Mouse (Mus musculus) hindbrain, embryonic 12.5 days (tissue): Measurements from ENCODE around the gene Olfr1218. TPM values are rescaled to one million over a fixed set of nuclear protein-coding genes. Genes with fewer than 3 reads are reported as not detected.
"Not testable (repeated sequence)": the region's sequence is repeated elsewhere in the genome, so short reads cannot be mapped to it uniquely, and the experiment has no call there.

Experiments used
- ATAC-seq: fragments of 200-750 bp; cut with Nextera tagmentation; 2 replicates; pipeline ENCODE4 v1.8.0; 2017; ENCODE audit warnings: moderate TSS enrichment; ENCODE audit not compliant: low FRiP score
- H3K27ac ChIP-seq: fragments of 300-500 bp; sonication (generic); 2 replicates; pipeline ENCODE4 v1.5.1; 2016; ENCODE audit warnings: mild to moderate bottlenecking
- H3K27me3 ChIP-seq: fragments of 300-500 bp; sonication (generic); 2 replicates; pipeline ENCODE4 v1.6.1; 2016; ENCODE audit warnings: mild to moderate bottlenecking
- H3K36me3 ChIP-seq: fragments of 300-500 bp; sonication (generic); 2 replicates; pipeline ENCODE4 v1.6.1; 2016; ENCODE audit warnings: mild to moderate bottlenecking
- H3K4me1 ChIP-seq: fragments of 300-500 bp; sonication (generic); 2 replicates; pipeline ENCODE4 v1.6.1; 2016
- H3K4me2 ChIP-seq: fragments of 300-500 bp; sonication (generic); replicated peaks from 2 replicates; pipeline ENCODE4 v1.6.1; 2016; ENCODE audit warnings: mild to moderate bottlenecking
- H3K4me3 ChIP-seq: fragments of 300-500 bp; sonication (generic); 2 replicates; pipeline ENCODE4 v1.5.1; 2016; ENCODE audit warnings: mild to moderate bottlenecking
- H3K9ac ChIP-seq: fragments of 300-500 bp; sonication (generic); 2 replicates; pipeline ENCODE4 v1.6.1; 2016; ENCODE audit warnings: mild to moderate bottlenecking, moderate library complexity
- H3K9me3 ChIP-seq: fragments of 300-500 bp; sonication (generic); replicated peaks from 2 replicates; pipeline ENCODE4 v1.6.1; 2016; ENCODE audit warnings: mild to moderate bottlenecking
- WGBS: fragments of 180-500 bp; shearing (Covaris S2); methylation state at CpG from one replicate; pipeline ENCODE4 v1.1.7; 2016; 5-methylcytosine and 5-hydroxymethylcytosine counted together
- polyA plus RNA-seq: library from polyadenylated mRNA; unstranded; fragments of >200 nt; fragmentation: Nextera tagmentation; extraction: Ambion mirVana; gene quantifications from 2 replicates; pipeline ENCODE4 v1.2.1, GENCODE M21; 2016

Gene Olfr1218
- polyA plus RNA-seq, result not detected in 2 replicates

DNA sequence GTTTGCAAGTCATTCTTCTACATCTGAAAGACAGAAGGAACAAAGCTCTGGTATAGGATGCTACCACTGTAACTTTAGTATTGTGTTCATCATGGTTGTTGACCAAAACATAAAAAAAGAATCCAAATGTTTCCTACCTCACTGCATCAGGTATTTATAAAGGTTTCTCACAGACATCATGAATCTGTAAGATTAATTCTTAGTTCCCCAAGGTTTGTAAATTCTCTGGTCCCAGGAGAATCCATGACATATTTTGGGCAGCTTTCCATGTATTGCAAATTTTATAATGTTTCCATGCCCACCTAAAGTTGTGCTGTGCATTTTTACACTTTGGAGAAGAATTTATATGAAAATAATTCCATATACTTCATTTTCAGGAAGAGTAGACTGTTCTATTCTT lies at the start of gene Olfr1218:
Gene Olfr1218 (minus strand): TSS at position 101 of the 400 bp plus-strand sequence.
- Histone ChIP-seq H3K27me3 (no peaks in the 10 kb centered on the region), H3K4me2 (no peak within 1 kb of the TSS), H3K4me1 (no peaks in the 10 kb centered on the region), H3K9ac (no peak within 1 kb of the TSS), H3K36me3 (no peaks in the 10 kb centered on the region), H3K4me3 (no peak within 1 kb of the TSS), H3K27ac (no peak within 1 kb of the TSS), H3K9me3 (no peaks in the 10 kb centered on the region)
- no peak for ATAC-seq

- no peaks in the 10 kb centered on the region for H3K4me1 ChIP-seq
- no peaks in the 10 kb centered on the region for H3K36me3 ChIP-seq
- no peak within 1 kb of the TSS for H3K4me3 ChIP-seq
- no peak within 1 kb of the TSS for H3K9ac ChIP-seq
- H3K27me3 ChIP-seq, result no peaks in the 10 kb centered on the region
- no peak for ATAC-seq
- no peak within 1 kb of the TSS for H3K27ac ChIP-seq
- 71% methylated on average over 3 of the region's 3 CpGs for WGBS
- H3K9me3 ChIP-seq, result no peaks in the 10 kb centered on the region
- H3K4me2 ChIP-seq, result no peak within 1 kb of the TSS
Measured at GRCm38 (mm10) chr2:89106735-89107134, 45.7 kb upstream of the Olfr1218 start, which contains the start of gene Olfr1220. Gene Olfr1220 (minus strand): TSS chr2:89106835.

DNA sequence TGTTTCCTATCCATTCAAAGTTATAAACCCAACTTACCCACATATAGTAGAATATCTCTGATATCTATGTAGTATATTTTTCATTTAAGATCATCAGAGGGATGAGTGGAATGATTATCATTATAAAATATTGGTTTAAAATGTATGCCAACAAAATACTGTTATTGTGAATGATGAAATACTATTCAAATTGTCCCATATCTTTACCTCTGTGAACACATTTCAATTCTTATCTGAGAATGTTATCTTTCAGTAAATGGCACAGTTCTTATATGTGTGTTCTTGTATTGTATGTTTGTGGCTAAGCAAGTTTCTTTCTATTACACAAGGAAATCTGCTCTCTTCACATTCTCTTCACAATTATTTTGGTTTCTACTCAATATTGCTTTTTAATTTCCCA lies 44.7 kb upstream of the Olfr1218 start:
- Histone ChIP-seq H3K27ac (no peak overlapping the region), H3K4me3 (no peak overlapping the region), H3K36me3 (no peaks in the 10 kb centered on the region), H3K9me3 (no peaks in the 10 kb centered on the region), H3K4me2 (no peak overlapping the region), H3K9ac (no peak overlapping the region), H3K27me3 (no peaks in the 10 kb centered on the region), H3K4me1 (no peaks in the 10 kb centered on the region)
- ATAC-seq, result no peak

- Histone ChIP-seq H3K27me3 (no peaks in the 10 kb centered on the region), H3K4me3 (no peak overlapping the region), H3K9me3 (no peaks in the 10 kb centered on the region), H3K4me1 (no peaks in the 10 kb centered on the region), H3K27ac (no peak overlapping the region), H3K9ac (no peak overlapping the region), H3K36me3 (no peaks in the 10 kb centered on the region), H3K4me2 (no peak overlapping the region)
- WGBS, result 100% methylated on average over 1 of the region's 1 CpGs
- ATAC-seq, result no peak
Measured at GRCm38 (mm10) chr2:89093848-89094247, 32.9 kb upstream of the Olfr1218 start.

DNA sequence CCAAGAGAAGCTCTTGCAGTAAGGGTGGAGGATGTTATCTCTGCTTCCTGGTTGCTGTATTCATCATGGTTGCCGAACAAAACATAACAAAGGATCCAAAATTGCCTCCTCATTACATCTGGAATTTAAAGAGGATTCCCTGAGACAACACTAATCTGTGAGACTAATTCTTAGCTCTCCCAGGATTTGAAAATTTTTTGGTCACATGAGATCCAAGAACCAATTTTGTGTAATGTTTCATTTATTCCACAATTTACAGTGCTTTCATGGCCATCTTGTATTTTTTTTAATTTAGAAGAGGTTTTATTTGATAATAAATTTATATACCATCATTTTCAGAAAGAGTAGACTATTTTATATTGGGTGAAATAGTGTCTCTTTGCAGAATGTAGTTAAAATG lies 22.4 kb upstream of the Olfr1218 start, which contains the start of gene Olfr1219:
Gene Olfr1219 (minus strand): TSS at position 101 of the 400 bp plus-strand sequence.
- no peak within 1 kb of the TSS for H3K4me3 ChIP-seq
- H3K36me3 ChIP-seq, result no peaks in the 10 kb centered on the region
- ATAC-seq, result no peak
- H3K9ac ChIP-seq, result no peak within 1 kb of the TSS
- no peaks in the 10 kb centered on the region for H3K9me3 ChIP-seq
- WGBS, result 64% methylated on average over 1 of the region's 1 CpGs
- no peaks in the 10 kb centered on the region for H3K27me3 ChIP-seq
- no peaks in the 10 kb centered on the region for H3K4me1 ChIP-seq
- no peak within 1 kb of the TSS for H3K4me2 ChIP-seq
- H3K27ac ChIP-seq, result no peak within 1 kb of the TSS

GRCm38 (mm10) chr2:89081487-89081886 lies 20.5 kb upstream of the Olfr1218 start:
- Histone ChIP-seq H3K27ac (no peak overlapping the region), H3K9ac (no peak overlapping the region), H3K4me2 (no peak overlapping the region), H3K9me3 (no peaks in the 10 kb centered on the region), H3K36me3 (no peaks in the 10 kb centered on the region), H3K4me1 (no peaks in the 10 kb centered on the region), H3K27me3 (no peaks in the 10 kb centered on the region), H3K4me3 (no peak overlapping the region)
- ATAC-seq, result no peak

GRCm38 (mm10) chr2:89031965-89032364 lies 29.0 kb downstream of the Olfr1218 start, which contains the start of gene Olfr1217:
Gene Olfr1217 (minus strand): TSS chr2:89032065.
- Histone ChIP-seq H3K4me2 (no peak within 1 kb of the TSS), H3K9ac (no peak within 1 kb of the TSS), H3K4me1 (no peaks in the 10 kb centered on the region), H3K27ac (no peak within 1 kb of the TSS), H3K9me3 (no peaks in the 10 kb centered on the region), H3K36me3 (no peaks in the 10 kb centered on the region), H3K27me3 (no peaks in the 10 kb centered on the region), H3K4me3 (no peak within 1 kb of the TSS)
- no peak for ATAC-seq
- 77% methylated on average over 2 of the region's 2 CpGs for WGBS

GRCm38 (mm10) chr2:89021436-89021835 lies 39.6 kb downstream of the Olfr1218 start:
- H3K9ac ChIP-seq, H3K4me3 ChIP-seq, H3K4me1 ChIP-seq, H3K4me2 ChIP-seq, ATAC-seq, H3K9me3 ChIP-seq, H3K27ac ChIP-seq, H3K36me3 ChIP-seq, H3K27me3 ChIP-seq: not testable (repeated sequence)
- WGBS, result 76% methylated on average over 3 of the region's 3 CpGs

DNA sequence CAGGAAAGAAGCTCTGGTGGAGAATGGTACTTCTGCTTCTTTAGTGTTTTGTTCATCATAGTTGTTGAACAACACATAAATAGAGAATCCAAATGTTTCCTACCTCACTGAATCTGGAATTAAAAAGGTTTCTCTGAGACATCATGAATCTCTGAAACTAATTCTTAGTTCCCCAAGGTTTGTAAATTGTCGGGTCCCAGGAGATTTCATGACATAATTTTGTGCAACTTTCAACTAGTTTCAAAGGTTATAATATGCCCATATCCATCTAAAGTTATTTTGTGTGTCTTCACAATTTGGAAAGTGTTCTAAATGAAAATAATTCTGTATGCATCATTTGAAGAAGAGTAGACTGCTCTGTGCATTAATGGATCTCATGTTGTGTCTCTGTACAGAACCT lies 42.7 kb downstream of the Olfr1218 start, which contains the start of gene Olfr1216:
Gene Olfr1216 (minus strand): TSS at position 101 of the 400 bp plus-strand sequence.
- no peaks in the 10 kb centered on the region for H3K4me1 ChIP-seq
- ATAC-seq, result no peak
- H3K27me3 ChIP-seq, result no peaks in the 10 kb centered on the region
- no peak within 1 kb of the TSS for H3K9ac ChIP-seq
- no peak within 1 kb of the TSS for H3K4me2 ChIP-seq
- 81% methylated on average over 1 of the region's 1 CpGs for WGBS
- no peak within 1 kb of the TSS for H3K4me3 ChIP-seq
- H3K9me3 ChIP-seq, result no peaks in the 10 kb centered on the region
- H3K27ac ChIP-seq, result no peak within 1 kb of the TSS
- no peaks in the 10 kb centered on the region for H3K36me3 ChIP-seq

DNA sequence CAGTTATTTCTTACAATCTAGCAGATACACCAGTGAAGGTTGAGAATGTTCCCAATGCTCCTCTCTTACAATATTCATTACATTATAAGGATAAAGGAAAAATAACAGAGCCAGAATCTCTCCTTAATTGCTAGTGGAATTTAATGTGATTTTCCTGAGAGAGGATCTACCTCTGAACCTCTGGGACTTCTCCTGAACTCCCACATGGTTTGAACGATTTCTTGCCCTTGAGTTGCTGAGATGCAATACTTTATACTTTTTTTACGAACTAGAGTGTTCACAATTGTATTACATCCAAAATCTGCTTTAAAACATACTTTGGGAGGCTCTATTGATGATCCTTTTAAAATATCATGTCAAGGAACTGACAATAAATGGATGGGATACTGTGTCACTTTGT lies 54.1 kb downstream of the Olfr1218 start, which contains the start of gene Olfr1215:
Gene Olfr1215 (minus strand): TSS at position 101 of the 400 bp plus-strand sequence.
- Histone ChIP-seq H3K4me1 (no peaks in the 10 kb centered on the region), H3K9me3 (no peaks in the 10 kb centered on the region), H3K4me2 (no peak within 1 kb of the TSS), H3K36me3 (no peaks in the 10 kb centered on the region), H3K27ac (no peak within 1 kb of the TSS), H3K9ac (no peak within 1 kb of the TSS), H3K27me3 (no peaks in the 10 kb centered on the region), H3K4me3 (no peak within 1 kb of the TSS)
- WGBS, result 75% methylated on average over 2 of the region's 2 CpGs
- ATAC-seq, result no peak

Other genes starting within 250 kb of the Olfr1218 start
- gene Olfr1202, start 246.7 kb downstream of the Olfr1218 start, polyA plus RNA-seq, result not detected in 2 replicates
- not detected in 2 replicates for gene Olfr1205, start 231.4 kb downstream of the Olfr1218 start, polyA plus RNA-seq
- not detected in 2 replicates for gene Olfr1204, start 211.9 kb downstream of the Olfr1218 start, polyA plus RNA-seq
- gene Olfr1206, start 198.0 kb downstream of the Olfr1218 start, polyA plus RNA-seq, result not detected in 2 replicates
- gene Olfr1208, start 158.9 kb downstream of the Olfr1218 start, polyA plus RNA-seq, result not detected in 2 replicates
- not detected in 2 replicates for gene Olfr1209, start 146.0 kb downstream of the Olfr1218 start, polyA plus RNA-seq
- not detected in 2 replicates for gene Olfr1211, start 123.1 kb downstream of the Olfr1218 start, polyA plus RNA-seq
- gene Olfr1212, start 107.2 kb downstream of the Olfr1218 start, polyA plus RNA-seq, result not detected in 2 replicates
- not detected in 2 replicates for gene Gm13762, start 80.9 kb downstream of the Olfr1218 start, polyA plus RNA-seq
- not detected in 2 replicates for gene Olfr1214, start 68.5 kb downstream of the Olfr1218 start, polyA plus RNA-seq
- gene Olfr1215, start 54.2 kb downstream of the Olfr1218 start, polyA plus RNA-seq, result not detected in 2 replicates
- not detected in 2 replicates for gene Olfr1216, start 42.8 kb downstream of the Olfr1218 start, polyA plus RNA-seq
- gene Olfr1217, start 29.1 kb downstream of the Olfr1218 start, polyA plus RNA-seq, result not detected in 2 replicates
- not detected in 2 replicates for gene Olfr1219, start 22.3 kb upstream of the Olfr1218 start, polyA plus RNA-seq
- gene Olfr1220, start 45.6 kb upstream of the Olfr1218 start, polyA plus RNA-seq, result not detected in 2 replicates
- not detected in 2 replicates for gene Olfr1221, start 56.1 kb upstream of the Olfr1218 start, polyA plus RNA-seq
- gene Olfr1222, start 71.9 kb upstream of the Olfr1218 start, polyA plus RNA-seq, result not detected in 2 replicates
- gene Olfr1223, start 90.4 kb upstream of the Olfr1218 start, polyA plus RNA-seq, result not detected in 2 replicates
- not detected in 2 replicates for gene Olfr1224-ps1, start 102.9 kb upstream of the Olfr1218 start, polyA plus RNA-seq
- gene Olfr1225, start 113.5 kb upstream of the Olfr1218 start, polyA plus RNA-seq, result not detected in 2 replicates
- gene Olfr1226, start 138.9 kb upstream of the Olfr1218 start, polyA plus RNA-seq, result not detected in 2 replicates
- not detected in 2 replicates for gene Olfr1228, start 192.9 kb upstream of the Olfr1218 start, polyA plus RNA-seq
- not detected in 2 replicates for gene Olfr1229, start 226.8 kb upstream of the Olfr1218 start, polyA plus RNA-seq
- gene Olfr1230, start 236.1 kb upstream of the Olfr1218 start, polyA plus RNA-seq, result not detected in 2 replicates
- not detected in 2 replicates for gene Olfr1231, start 245.9 kb upstream of the Olfr1218 start, polyA plus RNA-seq